Mouse (Mus musculus): ENCODE results near the gene Mars. TPM values are rescaled to one million over a fixed set of nuclear protein-coding genes. Genes with fewer than 3 reads are reported as not detected.
A peak's percentile ranks its signal among the peaks of the same experiment; 100 is the strongest.

The Mars gene
- polyA plus RNA-seq, 1 experiment from 2014 or later = 105 TPM

- WGBS = 90% methylated on average over 2 of the region's 2 CpGs
These were observed 31.9 kb downstream of the Mars start for GRCm38 (mm10) chr10:127279730-127280129.

GRCm38 (mm10) chr10:127274261-127275022 lies 37.1 kb downstream of the Mars start:
- Histone ChIP-seq H3K4me3 (no peak overlapping the region), H3K27me3 (no peaks in the 10 kb centered on the region), H3K27ac (no peak overlapping the region), H3K4me1 (0 out of 2 replicates have a peak, but pooled peaks cover 5% of the 10 kb centered on the region), H3K4me2 (no peak overlapping the region), H3K9ac (no peak overlapping the region), H3K36me3 (peaks cover 93% of the 10 kb centered on the region), H3K9me3 (no peaks in the 10 kb centered on the region)
- ATAC-seq (ENCODE audit: insufficient number of reproducible peaks, low FRiP score, low TSS enrichment, low read depth) = no peak
- WGBS = 89% methylated on average over 11 of the region's 11 CpGs

More at GRCm38 (mm10) chr10:127279730-127280129, 31.9 kb downstream of the Mars start:
- ATAC-seq (ENCODE audit: insufficient number of reproducible peaks, low FRiP score, low TSS enrichment, low read depth) = no peak
- Histone ChIP-seq H3K4me3 (no peak overlapping the region), H3K9me3 (no peaks in the 10 kb centered on the region), H3K4me2 (no peak overlapping the region), H3K36me3 (peaks cover 99% of the 10 kb centered on the region), H3K27ac (no peak overlapping the region), H3K4me1 (peaks cover 8% of the 10 kb centered on the region), H3K9ac (no peak overlapping the region), H3K27me3 (no peaks in the 10 kb centered on the region)

GRCm38 (mm10) chr10:127272371-127272770 lies 39.2 kb downstream of the Mars start:
- 92% methylated on average over 5 of the region's 5 CpGs for WGBS
- Histone ChIP-seq H3K4me1 (peaks cover 19% of the 10 kb centered on the region), H3K36me3 (peaks cover 85% of the 10 kb centered on the region), H3K4me2 (no peak overlapping the region), H3K9ac (no peak overlapping the region), H3K9me3 (no peaks in the 10 kb centered on the region), H3K27me3 (no peaks in the 10 kb centered on the region), H3K27ac (no peak overlapping the region), H3K4me3 (no peak overlapping the region)
- ATAC-seq (ENCODE audit: insufficient number of reproducible peaks, low FRiP score, low TSS enrichment, low read depth) = no peak

GRCm38 (mm10) chr10:127269884-127270283 lies 41.7 kb downstream of the Mars start:
- no peaks in the 10 kb centered on the region for H3K27me3 ChIP-seq
- 84% methylated on average over 4 of the region's 4 CpGs for WGBS
- H3K9ac ChIP-seq = no peak overlapping the region
- H3K9me3 ChIP-seq = no peaks in the 10 kb centered on the region
- H3K4me2 ChIP-seq = no peak overlapping the region
- ATAC-seq (ENCODE audit: insufficient number of reproducible peaks, low FRiP score, low TSS enrichment, low read depth) = no peak
- no peak overlapping the region for H3K27ac ChIP-seq
- H3K36me3 ChIP-seq = peaks cover 60% of the 10 kb centered on the region
- no peak overlapping the region for H3K4me3 ChIP-seq
- peaks cover 25% of the 10 kb centered on the region for H3K4me1 ChIP-seq

- Histone ChIP-seq H3K27me3 (peaks cover 4% of the 10 kb centered on the region; the same call in 1 of the 2 replicates), H3K4me2 (no peak overlapping the region), H3K36me3 (peaks cover 54% of the 10 kb centered on the region), H3K9ac (no peak overlapping the region), H3K4me1 (peaks cover 25% of the 10 kb centered on the region), H3K4me3 (no peak overlapping the region), H3K9me3 (no peaks in the 10 kb centered on the region), H3K27ac (no peak overlapping the region)
- 71% methylated on average over 12 of the region's 12 CpGs for WGBS
- no peak for ATAC-seq (ENCODE audit: insufficient number of reproducible peaks, low FRiP score, low TSS enrichment, low read depth)
These were observed 42.5 kb downstream of the Mars start for GRCm38 (mm10) chr10:127269036-127269435.

GRCm38 (mm10) chr10:127268401-127268800 lies 43.2 kb downstream of the Mars start:
- H3K9me3 ChIP-seq = no peaks in the 10 kb centered on the region
- no peak overlapping the region for H3K27ac ChIP-seq
- WGBS = 77% methylated on average over 5 of the region's 5 CpGs
- H3K27me3 ChIP-seq = peaks cover 4% of the 10 kb centered on the region; the same call in 1 of the 2 replicates
- no peak overlapping the region for H3K4me2 ChIP-seq
- H3K36me3 ChIP-seq = peaks cover 47% of the 10 kb centered on the region
- ATAC-seq (ENCODE audit: insufficient number of reproducible peaks, low FRiP score, low TSS enrichment, low read depth) = no peak
- peaks cover 25% of the 10 kb centered on the region for H3K4me1 ChIP-seq
- H3K9ac ChIP-seq = no peak overlapping the region
- no peak overlapping the region for H3K4me3 ChIP-seq

GRCm38 (mm10) chr10:127267318-127267717 lies 44.3 kb downstream of the Mars start:
- Histone ChIP-seq H3K9me3 (no peaks in the 10 kb centered on the region), H3K36me3 (peaks cover 36% of the 10 kb centered on the region), H3K9ac (no peak overlapping the region; the same call in 1 of the 2 replicates), H3K27me3 (peaks cover 12% of the 10 kb centered on the region), H3K4me3 (peak overlapping the region; percentile 98), H3K27ac (no peak overlapping the region), H3K4me1 (peaks cover 35% of the 10 kb centered on the region), H3K4me2 (peak overlapping the region; percentile 81)
- WGBS = 68% methylated on average over 5 of the region's 5 CpGs
- ATAC-seq (ENCODE audit: insufficient number of reproducible peaks, low FRiP score, low TSS enrichment, low read depth) = no peak

GRCm38 (mm10) chr10:127266112-127267091 lies 45.2 kb downstream of the Mars start, which contains the start of gene Dctn2:
Gene Dctn2 (plus strand): TSS chr10:127266368.
- Histone ChIP-seq H3K4me3 (peak within 1 kb of the TSS; percentile 98), H3K9me3 (no peaks in the 10 kb centered on the region), H3K9ac (peak within 1 kb of the TSS; percentile 99), H3K27ac (peak within 1 kb of the TSS; percentile 89), H3K27me3 (peaks cover 12% of the 10 kb centered on the region), H3K36me3 (peaks cover 28% of the 10 kb centered on the region), H3K4me1 (peaks cover 37% of the 10 kb centered on the region), H3K4me2 (peak within 1 kb of the TSS; percentile 81)
- peak; percentile 97 for ATAC-seq (ENCODE audit: insufficient number of reproducible peaks, low FRiP score, low TSS enrichment, low read depth)
- under 1% methylated on average over 70 of the region's 70 CpGs for WGBS

- peaks cover 21% of the 10 kb centered on the region for H3K36me3 ChIP-seq
- H3K4me1 ChIP-seq = peaks cover 37% of the 10 kb centered on the region
- WGBS = 31% methylated on average over 4 of the region's 4 CpGs
- H3K27ac ChIP-seq = no peak overlapping the region
- peak overlapping the region; percentile 98 for H3K4me3 ChIP-seq
- ATAC-seq (ENCODE audit: insufficient number of reproducible peaks, low FRiP score, low TSS enrichment, low read depth) = no peak
- H3K4me2 ChIP-seq = peak overlapping the region; percentile 81; the same call in 1 of the 2 replicates
- H3K27me3 ChIP-seq = peaks cover 12% of the 10 kb centered on the region
- no peak overlapping the region for H3K9ac ChIP-seq
- H3K9me3 ChIP-seq = no peaks in the 10 kb centered on the region
These were observed 45.9 kb downstream of the Mars start for GRCm38 (mm10) chr10:127265727-127266111.

- H3K27ac ChIP-seq = no peak overlapping the region
- H3K4me2 ChIP-seq = no peak overlapping the region
- no peaks in the 10 kb centered on the region for H3K9me3 ChIP-seq
- peaks cover 34% of the 10 kb centered on the region for H3K4me1 ChIP-seq
- no peak for ATAC-seq (ENCODE audit: insufficient number of reproducible peaks, low FRiP score, low TSS enrichment, low read depth)
- no peak overlapping the region for H3K4me3 ChIP-seq
- WGBS = 69% methylated on average over 4 of the region's 4 CpGs
- peaks cover 14% of the 10 kb centered on the region for H3K36me3 ChIP-seq
- H3K27me3 ChIP-seq = peaks cover 12% of the 10 kb centered on the region
- no peak overlapping the region for H3K9ac ChIP-seq
These were observed 46.6 kb downstream of the Mars start for GRCm38 (mm10) chr10:127264971-127265370.

- Histone ChIP-seq H3K27me3 (peaks cover 12% of the 10 kb centered on the region), H3K4me1 (peaks cover 32% of the 10 kb centered on the region), H3K27ac (no peak overlapping the region), H3K9me3 (no peaks in the 10 kb centered on the region), H3K4me2 (no peak overlapping the region), H3K36me3 (peaks cover 12% of the 10 kb centered on the region; the same call in 1 of the 2 replicates), H3K9ac (no peak overlapping the region), H3K4me3 (no peak overlapping the region)
- WGBS = 77% methylated on average over 8 of the region's 8 CpGs
- ATAC-seq (ENCODE audit: insufficient number of reproducible peaks, low FRiP score, low TSS enrichment, low read depth) = no peak
These were observed 47.2 kb downstream of the Mars start for GRCm38 (mm10) chr10:127264336-127264735.
